Mouse (Mus musculus) lung, postnatal 14 days (tissue): Measurements from ENCODE around the gene Kdelc2.

ENCODE experiments used
- DNase-seq: peaks from one replicate; pipeline ENCODE4 v3.0.0; 2021

Gene Kdelc2

DNA sequence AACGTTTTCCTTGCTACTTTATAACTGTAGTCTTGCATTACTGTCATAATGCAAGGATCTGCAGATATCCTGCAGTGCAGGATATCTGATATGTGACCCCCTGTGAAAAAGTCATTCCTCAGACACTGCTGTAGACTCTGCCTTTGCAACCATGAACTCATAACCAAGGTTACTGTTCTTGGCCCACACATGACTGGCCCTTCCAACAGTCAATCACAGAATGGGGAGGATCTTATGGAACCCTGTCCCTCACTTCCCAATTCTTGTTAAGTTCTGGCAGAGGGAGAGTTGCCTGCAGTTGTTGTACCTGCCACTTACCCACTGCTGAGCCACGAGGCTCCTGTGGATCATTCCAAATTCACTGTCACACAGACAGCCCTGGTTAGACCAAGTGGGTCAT lies 3.6 kb downstream of the Kdelc2 start:
- DNase-seq, result no peak

DNA sequence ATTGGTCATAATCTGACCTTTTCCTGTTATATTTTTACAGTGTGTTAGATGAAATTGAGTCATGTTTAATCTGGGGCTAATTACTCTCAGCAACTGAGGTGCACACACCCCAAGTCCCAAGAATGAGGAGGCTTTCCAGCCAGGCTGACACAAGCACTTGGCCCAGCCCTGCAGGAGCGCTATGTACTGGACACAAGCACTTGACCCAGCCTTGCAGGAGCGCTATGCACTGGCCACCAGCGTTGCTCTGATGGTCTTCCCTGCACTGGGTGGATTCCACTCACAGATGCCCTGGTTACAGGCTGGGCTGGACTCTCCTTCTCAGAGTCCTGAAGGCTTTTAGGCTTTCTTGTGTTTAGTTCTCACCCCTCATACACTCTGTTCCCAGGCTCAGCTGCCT lies 5.3 kb downstream of the Kdelc2 start:
- DNase-seq, result peak; percentile 19

DNA sequence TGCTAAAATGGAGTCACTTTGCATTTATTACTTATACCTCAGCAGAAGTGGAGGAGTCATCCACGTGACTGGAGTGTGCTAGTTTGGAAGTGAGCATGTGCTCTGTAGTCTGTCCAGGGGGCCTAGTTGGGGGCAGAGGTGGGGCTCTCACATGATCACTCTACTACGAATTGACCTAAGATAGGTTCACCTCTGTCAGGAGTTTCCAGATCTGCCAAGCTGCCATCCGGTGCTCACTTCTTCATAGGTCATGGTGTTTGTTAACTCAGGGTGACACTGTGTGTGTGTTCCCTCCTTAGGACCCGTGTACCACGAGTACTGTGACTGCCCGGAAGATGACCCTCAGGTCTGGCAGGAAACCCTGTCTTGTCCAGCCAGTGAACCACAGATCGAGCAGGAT lies 6.3 kb downstream of the Kdelc2 start:
- DNase-seq, result no peak

DNA sequence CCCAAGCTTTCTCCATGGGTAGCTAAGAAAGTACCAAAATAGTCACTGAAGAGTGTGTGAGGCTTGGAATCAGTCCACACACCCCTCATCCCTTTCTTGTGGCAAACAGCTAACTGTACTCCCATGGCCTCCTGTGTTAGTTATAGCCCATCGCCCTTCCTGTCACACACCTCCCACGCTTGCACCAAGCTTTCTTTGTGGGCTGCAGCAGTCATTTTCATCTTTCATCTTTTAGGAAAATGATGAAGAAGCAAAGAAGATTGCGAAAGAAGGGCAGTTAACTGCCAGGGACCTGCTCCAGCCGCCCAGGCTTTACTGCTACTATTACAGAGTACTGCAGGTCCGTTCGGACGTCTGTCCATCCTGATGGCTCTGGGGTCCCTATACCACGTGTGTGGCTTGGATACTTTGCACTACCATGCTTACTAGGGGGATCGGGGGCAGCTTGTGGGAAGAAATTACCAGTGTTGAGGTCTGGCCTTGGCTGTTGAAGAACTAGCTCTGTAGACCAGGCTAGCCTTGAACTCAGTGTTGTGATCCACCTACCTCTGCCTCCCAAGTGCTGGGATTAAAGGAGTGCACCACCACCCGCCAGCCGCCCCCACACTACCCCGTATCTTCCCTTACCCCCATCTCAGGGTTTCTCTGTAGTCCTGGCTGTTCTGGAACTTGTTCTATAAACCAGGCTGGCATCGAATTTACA lies 14.0 kb downstream of the Kdelc2 start:
- DNase-seq, result no peak

DNA sequence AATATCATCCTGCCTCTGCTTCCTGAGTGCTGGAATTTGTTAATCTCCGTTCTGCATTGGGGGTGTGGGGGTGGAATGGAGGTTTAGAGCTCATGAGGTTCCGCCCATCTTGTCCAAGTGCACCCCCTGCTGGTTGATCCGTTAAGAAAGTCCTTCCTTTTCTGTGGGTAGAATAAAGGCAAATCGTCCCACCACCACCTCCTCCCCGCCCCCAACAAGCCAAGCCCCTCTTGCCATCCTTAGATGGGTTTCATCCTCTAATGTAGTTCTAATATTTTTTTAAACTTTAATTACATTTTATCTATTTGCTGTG lies 14.5 kb downstream of the Kdelc2 start:
- peak; percentile 80 for DNase-seq

DNA sequence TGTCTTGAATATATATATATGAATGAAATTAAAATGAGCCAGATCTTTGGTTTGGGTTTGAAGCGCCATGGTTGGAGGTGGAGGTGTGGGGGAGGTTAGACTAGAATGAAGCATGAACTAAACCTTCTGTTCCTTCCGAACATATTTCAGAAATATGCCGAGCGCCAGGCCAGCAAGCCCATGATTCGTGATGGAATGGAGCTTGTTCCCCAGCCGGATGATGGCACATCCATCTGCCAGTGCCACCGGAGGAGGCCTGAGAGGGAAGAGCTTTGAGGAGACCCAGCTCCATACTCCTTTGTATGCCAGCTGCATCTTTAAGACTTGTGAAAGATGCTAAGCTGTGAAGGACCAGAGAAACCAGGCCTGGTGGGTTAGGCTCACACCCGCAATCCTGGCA lies 15.7 kb downstream of the Kdelc2 start:
- no peak for DNase-seq

DNA sequence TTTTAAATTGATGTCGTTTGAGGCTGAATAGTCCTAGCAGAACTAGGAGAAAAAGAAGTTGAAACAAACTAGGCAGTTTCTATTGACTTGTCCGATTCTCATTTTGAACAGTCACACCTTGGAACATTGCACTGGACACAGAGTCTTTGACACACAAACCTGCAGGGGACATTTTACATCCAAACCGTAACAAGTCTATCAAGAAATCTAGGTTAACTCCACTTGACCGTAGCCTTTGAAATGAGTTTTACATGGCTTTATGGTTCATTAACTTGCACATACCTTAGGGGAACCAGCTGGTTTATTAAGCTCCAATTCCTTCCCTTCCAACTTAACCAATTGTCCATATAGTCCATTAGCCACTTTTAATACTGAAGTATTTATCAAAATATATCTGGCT lies 16.9 kb downstream of the Kdelc2 start:
- DNase-seq, result no peak

DNA sequence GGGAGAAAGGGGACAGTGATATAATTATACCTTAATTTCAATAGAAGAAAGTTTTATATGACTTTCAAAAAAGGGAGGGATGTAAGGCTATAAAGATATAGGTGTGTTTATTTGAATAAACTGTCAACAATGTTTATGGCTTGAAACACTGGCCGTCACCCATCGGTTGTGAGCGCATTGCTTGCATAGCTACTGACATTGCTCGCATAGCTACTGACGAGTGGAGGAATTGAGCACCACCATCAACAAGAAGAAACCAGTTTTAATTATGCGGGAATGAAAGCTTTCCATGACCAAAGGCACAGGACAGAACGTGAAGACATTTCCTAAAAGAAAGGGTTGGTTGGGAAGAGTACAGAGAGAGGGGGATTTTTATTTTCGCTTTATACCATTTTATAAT lies 17.3 kb downstream of the Kdelc2 start:
- no peak for DNase-seq

DNA sequence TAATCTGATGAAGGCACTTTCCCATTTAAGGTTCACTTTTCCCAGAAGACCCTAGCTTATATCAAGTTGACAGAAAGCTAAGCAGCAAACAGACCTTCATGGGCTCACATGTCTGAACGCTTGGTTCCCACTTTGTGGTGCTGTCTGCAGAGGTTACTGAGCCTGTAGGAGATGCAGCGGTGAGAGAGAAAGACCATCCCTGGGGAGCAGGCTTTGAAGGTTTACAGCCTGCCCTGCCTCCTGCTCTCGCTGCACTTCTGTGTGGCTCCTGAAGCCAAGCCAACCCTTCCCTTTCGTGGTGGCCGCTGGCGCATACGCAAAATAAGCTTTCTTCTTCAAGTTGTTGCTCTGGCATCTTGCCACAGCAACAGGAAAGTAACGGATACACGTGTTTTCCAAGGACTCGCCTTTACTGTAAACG lies 18.5 kb downstream of the Kdelc2 start, which contains the start of gene 4930550C14Rik:
4930550C14Rik (plus strand) TSS at position 35 of the 421 bp plus-strand sequence.
- DNase-seq, result peak; percentile 63

DNA sequence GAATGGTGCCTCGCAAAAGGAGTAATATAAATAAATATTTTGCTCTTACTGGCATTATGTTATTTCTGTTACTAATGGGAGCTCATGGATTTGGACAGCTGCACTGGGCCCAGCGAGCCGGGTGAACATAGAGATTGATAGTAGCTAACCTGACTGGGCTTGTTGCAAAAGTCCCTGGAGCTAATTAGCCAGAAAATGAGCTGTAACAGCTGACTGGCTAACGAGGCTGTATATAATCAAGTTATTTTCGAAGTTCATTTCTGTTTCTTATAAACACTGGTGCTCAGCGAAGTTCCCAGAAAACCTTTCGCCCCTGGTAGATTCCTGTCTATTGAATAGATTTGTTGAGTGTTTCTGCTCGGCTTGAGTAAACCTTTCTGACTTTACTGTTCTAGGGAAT lies 19.2 kb downstream of the Kdelc2 start:
- no peak for DNase-seq

DNA sequence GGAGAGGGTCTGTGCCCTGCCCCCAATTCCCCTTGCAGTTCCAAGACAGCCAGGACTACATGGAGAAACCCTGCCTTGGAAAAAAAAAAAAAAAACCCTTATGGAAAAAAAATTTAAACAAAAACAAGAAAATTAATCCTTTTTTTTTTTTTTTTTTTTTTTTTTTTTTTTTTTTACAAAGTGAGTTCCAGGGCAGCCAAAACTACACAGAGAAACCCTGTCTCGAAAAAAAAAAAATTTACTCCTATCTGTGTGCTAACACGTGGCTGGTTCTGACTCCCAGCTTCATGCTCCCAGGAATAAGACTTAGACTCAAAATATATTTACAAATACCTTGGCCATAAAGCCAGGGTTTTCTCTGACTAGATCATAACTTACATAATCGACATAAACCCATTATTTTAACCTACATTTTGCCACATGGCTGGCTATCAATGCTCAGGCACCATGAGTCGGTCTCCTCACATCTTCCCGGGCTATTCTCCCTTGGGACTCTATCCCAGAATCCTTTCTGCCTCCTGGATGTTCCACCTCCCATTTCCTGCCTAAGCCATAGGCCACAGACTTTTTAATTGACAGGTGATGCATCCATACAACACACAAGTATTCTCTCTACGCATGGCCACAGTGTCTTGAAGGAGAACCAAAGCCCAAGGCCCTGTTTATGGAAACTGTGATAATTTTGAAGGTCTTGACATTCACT lies 20.4 kb downstream of the Kdelc2 start:
- no peak for DNase-seq

DNA sequence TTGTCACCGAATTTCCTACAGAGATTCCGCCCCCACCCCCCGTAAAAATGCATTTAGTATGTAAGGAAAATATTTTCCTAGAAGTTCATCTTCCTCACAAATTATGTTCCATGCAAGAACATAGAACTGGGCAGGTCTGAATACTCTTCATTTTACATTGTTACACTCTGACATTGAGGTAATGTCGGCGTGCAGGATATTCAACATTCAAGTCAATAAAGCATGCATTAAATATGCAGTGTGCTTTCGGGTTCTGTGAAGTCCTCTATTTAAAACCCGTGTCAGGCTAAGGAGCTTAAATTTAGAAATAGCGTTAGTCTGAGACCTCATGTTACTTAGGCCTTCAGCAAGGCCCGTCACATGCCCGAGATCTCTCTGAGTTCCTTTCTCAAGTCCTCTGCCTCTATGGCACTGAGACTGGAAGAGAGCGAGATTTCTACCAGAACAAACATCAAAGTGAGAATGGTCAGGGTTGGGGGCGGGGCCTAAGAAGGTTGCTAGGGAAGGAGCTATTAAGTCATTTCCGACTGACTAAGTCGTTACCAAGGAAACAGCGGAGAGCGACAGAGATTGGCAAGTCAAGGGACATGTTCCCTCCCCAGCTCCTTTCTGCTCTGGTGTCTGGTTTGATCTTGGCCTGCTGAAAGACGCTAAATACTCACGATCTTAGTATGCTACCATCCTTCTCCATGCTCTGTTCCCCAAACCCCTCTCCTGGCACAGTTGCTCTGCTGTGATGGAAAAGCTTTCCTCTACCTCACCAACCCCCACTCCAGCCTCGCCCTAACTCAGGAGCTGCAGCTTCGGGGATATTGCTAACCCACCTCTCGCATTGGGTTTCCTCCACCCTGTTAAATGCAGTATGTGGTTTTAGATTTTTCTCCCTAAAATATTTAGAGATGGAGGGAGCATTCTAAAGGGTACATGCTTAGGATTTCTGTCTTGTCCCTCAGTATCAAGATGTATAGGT lies 21.2 kb downstream of the Kdelc2 start:
- peak; percentile 75 for DNase-seq

DNA sequence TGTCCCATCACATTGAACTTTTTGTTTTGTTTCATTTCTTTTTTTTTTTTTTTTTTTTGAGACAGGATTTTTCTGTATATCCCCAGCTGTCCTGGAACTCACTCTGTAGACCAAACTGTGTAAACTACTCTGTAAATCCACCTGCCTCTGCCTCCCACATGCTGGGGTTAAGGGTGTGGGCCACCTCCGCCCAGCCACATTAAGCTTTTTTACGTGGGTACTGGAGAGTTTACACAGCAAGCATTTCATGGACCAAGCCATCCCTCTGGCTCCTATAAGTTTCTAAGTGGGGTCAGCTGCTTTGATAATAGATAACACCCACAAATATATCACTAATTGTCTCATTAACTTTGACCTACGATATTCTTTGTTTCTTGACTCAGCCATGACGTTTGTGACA lies 24.7 kb downstream of the Kdelc2 start:
- no peak for DNase-seq

DNA sequence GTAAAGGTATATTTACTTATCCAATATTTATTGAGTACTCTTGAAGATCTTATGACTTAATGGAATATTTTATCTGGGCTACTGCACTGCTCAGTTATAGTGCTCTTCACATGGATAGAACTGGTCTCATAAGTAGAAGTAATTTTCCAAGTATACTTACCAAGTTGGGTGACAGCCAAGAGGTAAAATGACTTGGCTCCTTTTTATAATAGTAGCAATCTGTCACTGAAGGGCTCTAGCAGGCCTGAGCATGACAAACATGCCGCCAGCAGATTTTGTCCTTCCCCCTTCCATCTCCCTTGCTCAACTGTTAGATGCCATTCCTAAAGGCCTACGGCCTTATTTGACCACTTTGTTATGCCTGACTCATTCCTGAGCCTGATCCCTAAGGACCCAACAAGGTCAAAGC lies 25.1 kb downstream of the Kdelc2 start:
- peak; percentile 40 for DNase-seq

DNA sequence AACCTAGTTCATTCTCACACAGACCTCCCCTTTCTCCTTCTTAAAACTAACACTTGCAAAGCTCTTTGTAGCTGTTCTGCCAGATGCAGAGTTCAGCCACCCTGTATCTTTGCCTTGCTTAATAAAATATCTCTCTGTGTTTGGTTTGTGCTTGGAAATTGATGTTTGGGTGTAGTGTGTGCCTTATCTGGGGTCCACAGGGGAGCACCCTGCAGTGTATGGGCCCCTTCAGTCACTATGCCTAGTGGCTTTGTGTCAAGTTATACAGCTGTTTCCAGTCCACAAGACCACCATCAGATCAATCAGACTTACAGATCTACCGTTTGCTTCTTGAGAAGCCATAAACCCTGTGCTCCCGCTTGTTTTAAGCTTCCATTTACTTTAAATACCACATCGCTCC lies 25.6 kb downstream of the Kdelc2 start:
- DNase-seq, result no peak

DNA sequence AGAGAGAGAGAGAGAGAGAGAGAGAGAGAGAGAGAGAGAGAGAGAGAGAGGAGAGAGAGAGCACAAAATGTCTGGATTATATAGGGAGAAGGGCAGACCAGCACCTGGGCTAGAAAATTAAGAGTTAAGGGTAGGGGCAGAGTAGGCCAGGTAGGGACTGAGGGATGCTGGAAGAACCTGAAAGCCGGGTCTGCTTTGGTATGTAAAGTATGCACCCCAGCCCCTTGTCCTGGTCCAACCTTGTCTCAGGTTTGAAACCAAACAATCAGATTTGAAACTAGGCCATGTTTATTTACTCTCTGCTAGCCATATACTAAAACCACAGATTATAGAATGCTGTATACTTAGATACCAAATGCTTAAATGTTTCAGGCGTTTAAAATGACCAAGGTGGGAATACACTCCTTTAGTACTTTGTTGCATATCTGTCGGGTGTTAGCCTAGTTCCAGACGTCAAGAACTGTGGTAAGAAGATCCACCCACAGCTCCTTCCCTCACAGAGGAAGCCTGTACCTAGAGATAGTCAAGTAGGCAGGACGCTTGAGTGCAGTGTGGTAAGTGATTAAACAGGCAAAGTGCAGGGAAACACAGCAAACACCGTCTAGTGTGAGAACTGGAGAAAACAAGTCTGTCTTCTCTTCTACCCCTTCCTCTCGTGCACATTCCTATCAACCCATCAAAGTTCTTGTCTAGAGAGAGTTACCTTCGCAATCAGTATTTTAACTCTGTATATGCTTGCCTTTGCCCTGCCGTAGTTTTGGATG lies 38.5 kb downstream of the Kdelc2 start:
- DNase-seq, result no peak

DNA sequence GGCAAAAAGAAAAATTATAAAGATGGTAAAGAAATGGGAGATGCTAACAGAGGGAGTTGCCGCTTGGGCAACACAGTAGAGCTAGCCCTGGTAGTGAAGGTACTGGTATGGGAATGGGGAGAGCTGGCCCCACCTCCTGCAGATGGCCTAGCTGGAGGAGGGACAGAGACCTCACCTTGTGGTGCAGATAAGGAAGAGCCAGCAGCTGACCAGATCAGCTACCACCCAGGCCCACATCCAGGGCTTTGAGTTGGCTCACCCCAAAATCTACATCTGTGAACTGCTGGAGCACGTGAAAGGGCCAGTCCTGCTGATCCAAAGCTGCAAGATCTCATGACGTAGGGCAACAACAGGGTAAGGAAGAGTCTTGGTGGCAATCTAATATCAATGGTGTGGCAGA lies 42.9 kb downstream of the Kdelc2 start:
- no peak for DNase-seq

DNA sequence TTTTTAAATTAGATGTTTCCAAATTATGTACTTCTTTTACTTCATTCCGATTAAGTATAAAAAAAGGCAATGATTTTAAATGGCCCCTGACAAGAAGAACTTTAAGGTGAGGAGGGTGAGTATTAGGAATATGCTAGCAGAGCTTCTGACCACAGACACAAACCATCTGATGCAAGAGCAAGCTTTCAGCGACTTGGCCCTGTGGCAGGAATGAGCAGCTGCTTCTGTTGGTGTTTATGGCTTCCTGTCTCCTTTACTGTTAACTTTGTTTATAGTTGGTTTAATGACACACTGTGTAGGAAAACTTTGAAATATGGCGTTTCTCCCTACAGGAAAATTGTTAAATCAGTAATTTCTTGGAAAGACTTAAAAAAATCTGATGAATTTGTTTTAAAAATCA lies 43.8 kb downstream of the Kdelc2 start:
- DNase-seq, result no peak

DNA sequence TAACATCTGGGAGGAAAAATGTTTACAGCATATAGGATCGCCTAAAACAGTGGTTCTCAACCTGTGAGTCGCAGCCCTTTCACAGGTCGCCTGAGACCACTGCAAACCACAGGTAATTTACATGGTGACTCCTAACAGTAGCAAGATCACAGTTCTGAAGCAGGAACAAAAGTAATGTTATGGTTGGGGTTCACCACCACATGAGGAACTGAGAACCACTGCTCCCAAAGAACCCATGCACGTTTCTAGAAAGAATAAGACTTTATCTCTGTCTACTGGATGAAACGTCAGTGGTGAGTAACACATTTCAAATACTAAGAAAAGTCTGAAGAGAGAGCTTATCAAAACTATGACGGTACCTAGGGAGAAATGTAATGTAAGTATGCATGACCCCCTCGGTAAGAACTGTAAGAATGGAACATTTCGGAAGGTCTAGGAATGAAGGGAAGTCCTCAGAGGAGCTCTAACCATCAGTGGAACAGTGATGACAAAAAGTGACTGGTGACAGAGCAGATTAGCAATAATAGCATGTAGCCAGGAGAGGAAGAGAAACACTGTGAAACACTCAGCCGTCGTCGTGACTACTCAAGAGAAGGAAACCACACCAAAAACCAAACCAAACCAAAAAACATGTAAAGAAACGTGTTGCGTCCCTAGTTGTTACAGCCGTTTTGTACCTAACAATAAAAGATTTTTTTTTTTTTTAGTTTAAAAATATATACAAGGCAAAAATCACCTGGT lies 52.2 kb downstream of the Kdelc2 start:
- no peak for DNase-seq

DNA sequence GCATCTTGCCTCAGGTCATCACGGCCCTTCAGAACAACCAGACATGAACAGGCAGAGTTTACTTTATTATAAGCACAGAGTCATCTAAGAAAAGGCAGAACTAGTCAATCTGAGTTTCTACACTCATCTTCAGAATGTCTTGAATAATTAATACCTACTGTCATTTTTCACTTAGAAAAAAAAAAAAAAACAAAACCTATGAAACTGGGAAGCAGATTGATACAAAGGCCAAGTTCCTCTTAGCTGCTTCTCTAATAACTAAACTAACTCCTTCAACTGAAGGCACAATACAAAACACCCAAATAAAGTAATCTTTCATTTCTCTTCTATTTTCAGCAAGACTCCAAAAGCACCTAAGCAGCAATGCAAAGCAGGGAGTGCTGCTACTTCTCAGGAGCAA lies 66.8 kb downstream of the Kdelc2 start:
- no peak for DNase-seq
